Mouse (Mus musculus): ENCODE results near the gene Rel.
A peak's percentile ranks its signal among the peaks of the same experiment; 100 is the strongest.

The Rel gene

DNA sequence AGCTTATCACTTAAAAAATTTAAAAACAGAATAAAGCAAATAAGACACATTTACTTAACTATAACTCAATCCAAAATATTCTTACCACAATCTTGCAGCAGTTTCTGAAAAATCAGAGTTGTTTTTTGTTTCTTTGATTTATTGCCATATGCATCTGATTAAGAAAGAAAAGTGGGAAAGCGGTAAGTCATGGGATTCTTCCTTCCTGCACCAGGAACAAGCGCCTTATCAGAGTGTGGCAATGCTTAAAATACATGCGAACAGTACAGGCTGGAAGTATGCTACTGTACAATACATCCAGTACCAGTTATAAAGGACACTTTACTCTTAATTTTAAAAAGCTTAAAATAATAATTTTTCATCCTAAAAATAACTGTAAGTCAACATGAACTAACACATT lies 26.4 kb downstream of the Rel start:
- DNase-seq (ENCODE audit: low read depth, low spot score), result no peak

DNA sequence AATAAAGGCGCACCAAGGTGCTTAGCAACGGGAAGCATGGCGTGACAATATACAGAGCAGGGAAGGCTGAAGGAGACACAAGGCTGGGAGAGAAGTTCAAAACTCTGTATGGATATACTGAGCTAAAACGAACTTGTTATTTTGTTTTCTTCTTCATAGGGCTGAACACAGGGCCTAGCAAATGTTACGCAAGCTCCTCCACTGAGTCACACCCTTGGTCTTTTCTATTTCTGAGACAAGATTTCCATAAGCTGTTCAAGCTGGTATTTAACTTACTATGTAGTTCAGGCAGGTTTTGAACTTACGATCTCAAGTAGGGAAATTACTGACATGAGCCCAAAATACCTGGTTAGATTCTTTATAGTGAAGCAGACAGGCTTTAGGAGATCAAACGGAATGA lies 29.4 kb downstream of the Rel start:
- DNase-seq (ENCODE audit: low read depth, low spot score), result no peak

DNA sequence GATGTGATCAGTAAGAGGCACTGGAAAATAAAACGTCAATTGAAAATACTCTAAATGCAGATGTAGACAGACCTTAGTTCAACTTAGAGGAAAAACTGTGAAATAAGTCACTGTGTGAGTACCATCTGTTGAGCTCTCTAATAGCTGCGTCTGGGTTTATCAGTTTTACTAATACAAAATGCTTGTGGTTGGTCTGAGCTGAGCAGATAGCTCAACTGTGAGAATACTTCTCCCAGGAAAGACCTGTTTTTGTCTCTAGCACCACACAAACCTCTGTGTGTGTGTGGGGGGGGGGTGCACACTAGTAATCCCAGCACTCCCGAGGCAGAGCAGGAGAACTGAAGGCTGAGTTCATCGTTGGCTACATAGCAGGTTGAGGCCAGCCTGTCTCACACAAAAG lies 29.9 kb downstream of the Rel start:
- DNase-seq (ENCODE audit: low read depth, low spot score), result no peak

DNA sequence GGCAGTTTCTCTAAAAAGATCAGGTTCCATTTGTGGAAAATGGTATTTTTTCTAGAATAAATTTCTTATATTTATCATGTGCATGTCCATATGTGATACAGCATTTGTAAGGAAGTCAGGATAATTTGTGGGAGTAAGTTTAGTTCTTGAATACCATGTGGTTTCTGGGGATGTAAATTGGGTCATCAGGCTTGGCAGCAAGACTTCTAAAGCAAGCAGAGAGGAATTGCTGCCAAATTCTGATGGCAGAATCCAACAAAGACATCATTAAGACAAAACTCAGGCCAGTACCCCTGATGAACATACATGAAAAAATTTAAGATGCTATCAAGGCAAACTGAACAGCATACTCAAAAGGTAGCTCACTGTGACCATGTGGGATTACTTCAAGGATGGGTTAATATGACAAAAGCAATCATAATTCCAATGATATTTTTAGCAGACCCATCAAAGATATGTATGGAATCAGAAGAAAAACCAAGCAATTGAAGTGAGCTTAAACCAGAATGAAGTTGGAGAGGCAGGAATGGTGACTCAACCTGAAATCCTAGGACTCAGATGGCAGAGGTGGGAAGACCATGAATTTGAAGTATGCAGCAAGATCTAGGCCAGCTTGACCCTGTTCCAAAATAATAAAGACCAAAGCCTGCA lies 34.8 kb downstream of the Rel start:
- no peak for DNase-seq (ENCODE audit: low read depth, low spot score)

DNA sequence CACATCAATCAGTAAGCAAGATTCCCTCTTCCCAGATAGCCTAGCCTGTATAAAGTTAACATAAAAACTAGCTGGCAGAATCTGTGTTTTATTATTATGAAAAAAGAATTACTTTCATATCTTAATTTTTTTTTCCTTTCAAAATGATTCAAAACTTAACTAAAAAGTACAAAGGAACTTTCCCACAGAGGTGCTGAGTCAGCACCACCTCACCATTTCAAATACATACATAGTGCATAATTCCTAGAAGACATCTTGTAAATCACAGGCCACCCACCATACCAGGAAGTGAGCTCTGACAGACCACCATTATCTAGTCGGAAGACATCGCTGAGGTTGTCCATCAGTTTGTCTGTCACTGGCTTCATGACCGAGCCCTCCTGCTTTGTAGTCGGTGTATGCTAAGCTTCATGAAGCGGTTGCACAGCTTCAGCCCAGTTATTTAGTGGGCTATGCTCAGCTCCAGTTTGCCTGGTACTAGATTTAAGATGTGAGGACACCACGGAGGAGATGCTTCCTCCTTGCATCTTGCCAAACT lies 36.0 kb downstream of the Rel start:
- DNase-seq (ENCODE audit: low read depth, low spot score), result no peak

DNA sequence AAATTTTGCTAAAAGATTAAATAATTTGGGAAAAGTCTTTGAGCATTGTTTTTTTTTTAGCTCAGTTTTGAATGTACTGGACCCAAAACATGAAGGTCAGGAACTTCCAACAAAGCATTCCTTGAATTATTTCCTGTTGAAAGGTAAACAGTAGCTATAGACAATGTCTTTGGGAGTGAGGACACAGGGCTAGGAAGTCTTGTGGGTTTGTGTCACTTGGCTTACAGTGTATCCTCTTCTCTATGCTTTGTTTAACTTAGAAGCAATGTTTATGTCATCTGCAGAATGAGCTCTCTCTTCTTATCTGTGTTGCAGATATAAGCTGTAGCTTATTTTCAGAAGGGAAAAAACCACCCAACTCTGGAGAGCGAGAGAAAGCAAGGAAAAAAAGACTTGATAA lies 37.9 kb downstream of the Rel start:
- no peak for DNase-seq (ENCODE audit: low read depth, low spot score)

DNA sequence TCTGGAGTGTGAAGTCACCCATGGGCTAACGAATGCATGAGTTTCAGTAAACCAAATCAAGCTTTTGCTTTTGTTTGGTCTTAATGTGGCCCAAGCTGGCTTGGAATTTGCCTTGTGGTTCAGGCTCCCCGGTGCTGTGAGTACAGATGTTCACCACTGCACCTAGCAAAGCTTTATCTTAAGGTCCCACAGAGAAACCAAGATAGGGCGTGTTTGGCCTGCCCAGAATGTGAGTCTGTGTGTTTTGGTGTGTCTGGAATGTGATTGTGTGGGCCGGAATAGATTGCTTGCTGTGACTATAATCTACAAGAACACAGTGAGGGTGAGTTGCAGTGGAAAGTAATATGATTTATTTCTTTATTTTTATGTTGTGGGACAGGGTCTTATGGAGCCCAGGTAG lies 40.6 kb downstream of the Rel start:
- DNase-seq (ENCODE audit: low read depth, low spot score), result peak; percentile 73

DNA sequence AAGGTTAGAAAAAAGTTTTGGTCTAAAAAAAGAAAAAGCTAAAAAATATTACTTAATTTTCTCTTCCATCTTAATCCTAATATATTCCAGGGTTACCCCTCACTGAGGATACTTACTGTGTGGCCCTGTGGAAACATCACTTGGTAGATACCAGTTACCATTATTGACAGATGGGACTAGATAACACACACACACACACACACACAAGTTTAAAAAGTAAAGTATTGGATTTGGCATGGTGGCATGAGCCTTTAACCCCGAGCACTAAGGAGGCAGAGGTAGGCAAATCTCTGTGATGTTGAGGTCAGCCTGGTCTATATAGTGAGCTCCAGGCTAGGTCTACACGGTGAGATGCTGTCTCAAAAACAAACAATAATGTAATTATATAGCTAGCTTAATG lies 42.6 kb downstream of the Rel start:
- no peak for DNase-seq (ENCODE audit: low read depth, low spot score)

DNA sequence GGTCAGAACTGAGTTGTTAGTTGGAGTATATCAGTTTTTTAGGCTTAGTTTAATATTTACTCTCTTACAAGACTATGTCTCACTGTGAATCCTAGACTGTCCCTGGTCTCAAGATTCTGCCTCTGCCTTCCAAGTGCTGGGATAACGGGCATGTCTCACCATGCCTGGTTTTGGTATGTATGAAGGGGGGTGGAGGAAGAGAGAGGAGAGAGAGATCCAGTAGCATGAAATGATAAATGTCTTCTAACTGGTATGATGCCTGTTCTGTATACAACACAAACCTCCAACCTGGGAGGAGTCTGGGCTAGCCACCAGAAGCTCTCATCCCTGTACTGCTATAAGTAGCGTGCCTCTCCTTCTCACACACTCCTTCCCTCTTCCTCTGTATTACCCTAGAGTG lies 44.3 kb downstream of the Rel start:
- no peak for DNase-seq (ENCODE audit: low read depth, low spot score)

DNA sequence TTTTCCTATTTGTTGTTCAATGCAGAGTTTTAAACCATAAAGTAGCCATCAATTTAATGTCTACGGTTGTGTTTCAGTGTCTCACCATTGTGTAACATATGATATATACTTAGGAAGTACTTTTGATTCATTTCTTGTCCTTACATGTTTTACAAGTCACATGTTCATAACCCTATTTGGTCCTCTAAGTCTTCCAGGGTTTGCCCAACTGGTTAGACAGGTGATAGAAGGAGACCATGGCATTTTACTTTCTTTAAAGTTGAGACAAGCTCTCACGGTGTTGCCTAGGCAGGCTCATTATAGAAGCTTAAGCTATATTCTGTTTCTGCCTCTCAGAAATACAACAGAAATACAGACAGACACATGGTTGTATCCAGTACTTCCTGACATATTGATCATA lies 44.9 kb downstream of the Rel start:
- no peak for DNase-seq (ENCODE audit: low read depth, low spot score)

DNA sequence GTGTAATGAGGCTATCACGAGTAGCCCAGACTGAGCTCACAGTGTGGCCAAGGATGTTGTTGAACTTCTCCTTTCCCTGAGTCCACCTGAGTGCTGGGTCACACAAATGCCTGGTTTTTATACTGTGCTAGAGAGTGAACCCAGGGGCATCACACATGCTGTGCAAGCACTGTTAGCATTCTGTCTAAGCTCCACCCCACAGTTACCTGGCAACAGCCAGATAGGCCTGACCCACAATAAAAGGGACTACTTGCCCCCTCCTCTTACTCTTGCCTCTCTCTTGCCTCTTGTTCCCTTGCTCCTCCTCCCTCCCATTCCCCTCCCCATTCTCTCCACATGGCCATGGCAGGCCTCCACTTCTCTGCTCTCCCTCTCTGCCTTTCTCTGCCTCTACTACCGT lies 48.4 kb downstream of the Rel start:
- peak; percentile 82 for DNase-seq (ENCODE audit: low read depth, low spot score)

DNA sequence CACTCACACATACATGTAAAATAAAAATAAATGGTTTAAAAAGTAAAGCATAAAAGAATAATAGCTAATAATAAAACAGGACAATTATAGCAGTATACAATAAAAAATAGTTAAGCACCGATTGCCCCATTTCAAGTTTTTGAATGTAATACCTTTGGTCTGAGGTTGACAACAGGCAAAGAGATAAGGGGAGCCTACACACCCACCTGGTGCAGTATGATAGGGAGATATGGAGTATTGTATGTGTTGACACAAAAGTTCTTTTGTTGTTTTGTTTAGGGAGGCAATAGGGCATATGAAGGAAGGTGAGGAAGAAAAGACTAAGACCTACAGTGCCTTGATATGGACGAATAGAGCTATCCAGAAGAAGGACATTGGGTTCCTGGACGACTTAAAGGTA lies 50.9 kb downstream of the Rel start:
- DNase-seq (ENCODE audit: low read depth, low spot score), result no peak

DNA sequence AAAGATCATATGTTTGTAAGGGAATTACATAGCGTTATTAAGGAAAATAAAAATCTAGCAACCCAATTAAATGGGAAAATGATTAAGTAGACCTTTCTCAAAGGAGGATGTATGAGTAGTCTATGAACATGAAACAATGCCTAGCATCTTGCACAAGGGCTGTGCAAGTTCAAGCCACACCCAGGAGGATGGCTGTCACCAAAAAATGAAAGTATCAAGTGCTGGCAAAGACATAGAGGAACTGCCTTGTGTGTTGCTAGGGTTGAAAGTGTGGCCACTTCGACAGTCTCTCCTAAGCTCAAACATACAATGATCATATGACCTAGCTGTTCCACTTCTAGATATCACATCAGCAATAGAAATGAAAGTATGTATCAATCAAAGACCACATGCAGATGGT lies 51.9 kb downstream of the Rel start:
- no peak for DNase-seq (ENCODE audit: low read depth, low spot score)

DNA sequence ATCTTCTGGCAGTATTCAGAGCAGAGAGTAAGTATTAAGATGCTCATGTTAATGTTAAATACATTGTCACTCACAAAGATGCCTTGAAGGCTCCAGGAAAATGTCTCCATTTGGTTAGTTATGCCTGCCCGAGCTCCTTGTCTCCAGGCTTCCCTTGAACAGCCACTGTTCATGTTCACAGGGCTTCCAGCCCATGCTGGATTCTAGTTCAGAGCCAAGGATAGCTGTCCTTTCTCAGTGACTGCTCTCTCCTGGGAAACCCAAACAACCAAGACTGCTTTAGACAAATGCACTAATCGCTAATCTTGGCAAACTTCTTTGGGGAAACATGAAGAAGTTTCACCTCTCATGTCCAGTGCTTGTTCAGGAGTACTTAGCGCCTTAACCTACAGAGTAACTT lies 58.5 kb downstream of the Rel start:
- DNase-seq (ENCODE audit: low read depth, low spot score), result no peak

DNA sequence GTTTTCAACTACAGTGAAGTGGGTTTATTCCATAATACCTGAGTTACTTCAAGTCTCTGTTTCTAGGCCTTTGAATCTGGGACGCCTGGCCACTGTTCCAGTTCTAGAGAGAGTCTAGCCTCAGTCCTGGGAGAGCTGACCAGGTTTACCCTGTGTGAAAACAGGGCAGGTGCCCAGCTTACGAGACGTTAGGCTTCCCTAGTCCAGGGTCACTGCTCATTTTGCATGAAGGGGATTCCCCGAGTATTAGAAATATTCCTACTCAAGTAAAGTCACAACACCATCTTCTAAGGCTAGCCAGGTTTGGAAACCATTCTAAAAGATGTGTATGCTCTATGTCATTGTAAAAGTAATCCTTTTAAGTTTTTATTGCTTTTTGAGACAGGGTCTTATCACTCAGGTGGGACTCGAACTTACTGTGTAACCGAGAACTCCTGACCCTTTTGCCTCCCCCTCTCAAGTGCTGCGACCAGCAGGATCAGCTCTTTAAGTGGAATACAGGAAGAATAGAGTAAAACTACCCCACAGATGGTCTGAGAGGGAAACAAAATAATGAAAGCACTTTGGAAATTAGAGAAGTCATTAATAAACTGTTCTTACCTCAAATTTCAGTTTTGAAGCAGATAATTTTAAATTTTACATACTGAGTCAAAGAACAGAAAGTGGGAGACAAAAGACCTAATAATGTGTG lies 66.0 kb downstream of the Rel start:
- no peak for DNase-seq (ENCODE audit: low read depth, low spot score)

DNA sequence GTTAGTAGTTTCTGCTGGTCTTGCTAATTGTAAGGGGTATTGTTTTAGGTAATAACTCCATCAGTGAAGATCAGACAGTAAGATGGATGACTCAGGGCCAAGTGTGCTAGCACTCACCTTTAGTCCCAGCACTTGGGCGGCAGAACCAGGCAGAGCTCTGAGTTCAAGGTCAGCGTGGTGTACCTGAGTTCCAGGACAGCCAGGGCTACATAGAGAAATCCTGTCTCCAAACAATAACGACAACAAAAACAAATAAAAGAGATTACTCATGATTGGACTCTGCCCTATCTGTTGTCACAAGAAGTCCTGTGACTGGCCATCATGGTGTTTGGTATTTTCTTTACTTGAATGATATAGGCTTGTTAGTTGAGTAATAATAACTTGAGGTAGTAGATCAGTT lies 68.9 kb downstream of the Rel start:
- no peak for DNase-seq (ENCODE audit: low read depth, low spot score)

DNA sequence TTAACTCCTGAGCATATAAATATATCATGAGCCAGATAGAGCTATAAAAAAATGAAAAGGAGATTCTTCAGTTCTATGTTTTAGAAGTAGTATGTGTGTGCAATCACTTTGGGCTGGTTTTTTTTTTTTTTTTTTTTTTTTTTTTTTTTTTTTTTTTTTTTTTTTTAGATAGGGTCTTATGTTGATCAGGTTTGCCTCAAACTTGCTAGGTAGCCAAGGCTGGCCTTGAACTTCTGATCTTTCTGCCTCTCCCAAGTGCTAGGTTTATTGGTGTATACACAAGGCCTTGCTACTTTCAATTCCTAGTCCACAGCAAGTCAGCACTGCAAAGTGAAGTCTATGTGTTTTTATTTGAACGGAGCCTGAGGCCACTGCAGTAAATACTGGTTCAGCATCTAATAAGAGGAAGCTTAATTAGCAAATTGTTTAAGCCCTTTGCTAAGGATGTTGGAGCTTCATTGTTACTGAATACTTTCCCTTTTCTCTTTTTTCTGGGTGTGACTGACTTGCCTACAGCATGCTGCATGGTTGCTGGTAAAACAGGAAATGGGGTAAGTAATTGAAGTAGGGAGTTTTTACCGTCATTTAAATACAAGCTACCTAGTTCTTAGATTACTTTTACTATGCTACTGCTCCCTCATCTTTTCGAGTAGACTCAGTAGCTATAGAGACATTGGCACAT lies 71.2 kb downstream of the Rel start:
- DNase-seq (ENCODE audit: low read depth, low spot score), result peak; percentile 61

DNA sequence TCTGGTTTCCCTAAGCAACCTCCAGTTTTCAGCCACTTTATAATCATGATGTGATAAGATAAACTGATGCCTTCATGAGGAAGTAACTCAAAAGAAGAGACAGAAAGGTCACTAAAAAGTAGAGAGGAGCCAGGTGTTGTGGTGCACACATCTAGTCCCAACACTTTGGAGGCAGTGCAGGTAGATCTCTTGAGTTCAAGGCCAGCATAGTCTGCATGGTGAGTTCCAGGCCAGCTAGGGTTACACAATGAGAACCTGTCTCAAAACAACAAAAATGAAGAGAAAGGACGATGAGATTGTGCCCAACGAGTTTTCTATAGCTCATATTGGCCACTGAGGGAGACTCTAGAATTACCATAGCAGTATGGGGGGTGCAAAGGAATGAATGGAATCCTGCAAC lies 72.2 kb downstream of the Rel start:
- no peak for DNase-seq (ENCODE audit: low read depth, low spot score)

DNA sequence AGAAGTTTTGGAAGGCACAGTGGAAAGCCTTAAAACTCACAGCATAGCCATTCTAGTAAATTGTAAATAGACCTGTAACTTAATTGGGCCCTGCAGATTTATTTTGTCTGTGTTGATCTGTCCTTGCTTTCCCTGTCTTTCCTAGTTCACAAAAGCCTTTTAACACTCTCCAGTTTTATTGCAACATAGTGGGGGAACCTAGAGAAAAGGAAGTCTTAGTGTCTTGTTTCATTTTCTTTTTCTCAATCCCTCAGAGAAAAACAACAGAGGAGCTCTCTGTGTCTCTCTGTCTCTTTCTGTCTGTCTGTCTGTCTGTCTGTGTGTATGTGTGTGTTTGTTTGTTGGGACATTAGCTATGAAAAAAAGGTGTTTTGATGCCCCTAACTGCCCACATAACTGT lies 74.9 kb downstream of the Rel start:
- no peak for DNase-seq (ENCODE audit: low read depth, low spot score)

DNA sequence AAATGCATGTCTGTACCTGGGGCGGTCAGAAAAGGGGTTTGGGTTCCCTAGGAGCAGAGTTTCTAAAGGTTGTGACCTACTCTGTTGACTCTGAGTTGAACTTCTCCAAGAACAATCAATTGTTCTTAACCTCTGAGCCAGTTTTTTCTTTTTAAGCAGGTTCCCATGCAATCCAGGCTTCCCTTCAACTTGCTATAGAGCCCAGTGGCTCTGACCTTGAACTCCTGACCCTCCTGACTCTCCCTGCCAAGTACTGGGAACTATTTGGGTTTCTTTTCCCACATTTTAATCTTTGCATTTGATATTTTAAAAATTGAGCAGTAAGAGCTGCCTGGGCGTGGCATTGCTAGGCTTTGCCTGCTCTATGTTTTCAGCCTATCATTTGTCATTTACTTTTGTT lies 77.5 kb downstream of the Rel start:
- peak; percentile 85 for DNase-seq (ENCODE audit: low read depth, low spot score)

DNA sequence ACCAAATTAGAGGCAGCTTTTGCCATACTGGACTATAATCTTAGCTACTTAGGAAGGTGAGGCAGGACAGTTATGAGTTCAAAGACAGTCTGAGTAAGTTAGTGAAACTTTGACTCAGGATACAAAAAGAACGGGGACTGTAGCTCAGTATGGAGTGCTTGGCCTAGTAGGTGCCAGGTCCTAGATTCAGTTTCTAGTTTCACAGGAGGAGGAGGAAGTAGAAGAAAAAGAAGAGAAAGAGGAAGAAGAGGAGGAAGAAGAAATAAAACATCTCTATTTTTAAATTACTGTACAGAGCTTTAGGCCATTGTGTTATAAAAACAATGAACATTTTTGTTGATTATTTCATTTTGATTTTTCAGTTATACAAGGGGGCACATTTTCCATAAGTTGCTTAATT lies 82.7 kb downstream of the Rel start:
- no peak for DNase-seq (ENCODE audit: low read depth, low spot score)
